Mouse (Mus musculus) kidney, adult 2 months (tissue): ENCODE measurements around the gene Dnttip2. TPM values are rescaled to one million over a fixed set of nuclear protein-coding genes. Genes with fewer than 3 reads are reported as not detected.
"Not testable (repeated sequence)": the region's sequence is repeated elsewhere in the genome, so short reads cannot be mapped to it uniquely, and the experiment has no call there.

Source experiments
- DNase-seq: peaks from one replicate; pipeline ENCODE4 v3.0.0; 2021
- H3K27ac ChIP-seq: fragments of 200-500 bp; 2 replicates; pipeline ENCODE4 v1.5.1; 2012; ENCODE audit warnings: low read depth, low read length, control low read depth, inconsistent platforms; ENCODE audit not compliant: insufficient read depth
- H3K27me3 ChIP-seq: fragments of 200-500 bp; replicated peaks from 2 replicates; pipeline ENCODE4 v1.6.1; 2012; ENCODE audit warnings: mild to moderate bottlenecking, moderate library complexity, low read length, inconsistent platforms; ENCODE audit not compliant: control insufficient read depth, insufficient read depth
- H3K36me3 ChIP-seq: fragments of 200-500 bp; 2 replicates; pipeline ENCODE4 v1.6.1; 2012; ENCODE audit warnings: mild to moderate bottlenecking, moderate library complexity, low read length, inconsistent platforms; ENCODE audit not compliant: control insufficient read depth, insufficient read depth
- H3K4me1 ChIP-seq: fragments of 200-500 bp; 2 replicates; pipeline ENCODE4 v1.6.1; 2011; ENCODE audit warnings: low read length; ENCODE audit not compliant: control insufficient read depth, insufficient read depth
- H3K4me3 ChIP-seq: fragments of 200-500 bp; 2 replicates; pipeline ENCODE4 v1.5.1; 2011; ENCODE audit warnings: mild to moderate bottlenecking, low read depth, low read length, control low read depth; ENCODE audit not compliant: insufficient read depth
- CTCF ChIP-seq: fragments of 200-500 bp; conservative IDR thresholded peaks from 2 replicates; pipeline ENCODE4 v1.5.1; 2011; ENCODE audit warnings: low read depth, mild to moderate bottlenecking, control low read depth, low read length, moderate library complexity, mixed read lengths; ENCODE audit not compliant: insufficient read depth, insufficient read length
- POLR2A ChIP-seq: fragments of 200-500 bp; IDR thresholded peaks from one replicate; pipeline ENCODE4 v1.6.1; 2011; ENCODE audit warnings: low read depth, low read length, control low read depth
- WGBS: fragments of 180-500 bp; shearing (Covaris S2); methylation state at CpG from one replicate; pipeline ENCODE4 v1.1.7; 2018; 5-methylcytosine and 5-hydroxymethylcytosine counted together
- polyA plus RNA-seq: library from polyadenylated mRNA; depleted of rRNA; stranded (reverse); fragments of >200 nt; gene quantifications from 2 replicates; pipeline ENCODE4 v1.2.3, GENCODE M21; 2012

The Dnttip2 gene
- polyA plus RNA-seq, 1 experiment = 7.9 TPM

DNA sequence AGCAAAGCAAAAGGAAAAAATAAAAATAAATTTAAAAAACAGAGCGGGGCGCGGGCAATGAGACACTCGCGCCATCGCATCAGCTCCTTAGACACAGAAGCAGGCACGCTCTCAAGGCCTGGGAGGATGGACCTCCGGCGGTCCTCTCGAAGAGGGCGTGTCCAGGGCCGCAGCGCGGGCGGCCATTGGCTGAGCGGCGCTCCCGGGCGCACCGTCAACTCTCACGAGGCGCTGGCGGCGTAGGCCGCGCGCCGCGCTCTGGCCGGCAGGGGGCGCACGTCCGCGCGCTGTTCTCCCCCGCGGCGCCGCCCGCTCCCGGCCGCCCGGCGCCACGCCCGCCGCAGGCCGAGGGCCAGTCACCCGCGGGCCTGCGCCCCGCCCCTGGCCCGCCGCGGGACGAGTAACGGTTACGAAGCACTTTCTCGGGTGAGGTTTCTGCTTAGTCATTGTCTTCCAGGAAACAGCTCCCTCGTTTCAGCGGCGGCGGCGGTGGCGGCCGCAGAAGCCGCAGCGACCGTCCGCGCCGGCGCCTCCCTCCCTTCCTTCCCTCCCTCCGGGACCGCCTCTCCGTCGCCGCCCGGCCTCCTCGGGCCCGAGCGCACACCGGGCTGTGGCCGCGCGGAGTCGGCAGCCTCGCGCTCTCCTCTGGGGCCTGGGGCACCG is 28.8 kb upstream of the Dnttip2 start, which contains the start of gene Gclm:
Gene Gclm (plus strand): TSS at position 343 of the 663 bp plus-strand sequence.
- WGBS = 4% methylated on average over 88 of the region's 90 CpGs
- Histone ChIP-seq H3K36me3 (no peaks in the 10 kb centered on the region), H3K4me3 (peak within 1 kb of the TSS; percentile 86), H3K4me1 (peaks cover 10% of the 10 kb centered on the region), H3K27me3 (no peaks in the 10 kb centered on the region), H3K27ac (peak within 1 kb of the TSS; percentile 83)
- peak; percentile 96 for DNase-seq
- TF ChIP-seq CTCF (peak; percentile 52), POLR2A (peak; percentile 51)

DNA sequence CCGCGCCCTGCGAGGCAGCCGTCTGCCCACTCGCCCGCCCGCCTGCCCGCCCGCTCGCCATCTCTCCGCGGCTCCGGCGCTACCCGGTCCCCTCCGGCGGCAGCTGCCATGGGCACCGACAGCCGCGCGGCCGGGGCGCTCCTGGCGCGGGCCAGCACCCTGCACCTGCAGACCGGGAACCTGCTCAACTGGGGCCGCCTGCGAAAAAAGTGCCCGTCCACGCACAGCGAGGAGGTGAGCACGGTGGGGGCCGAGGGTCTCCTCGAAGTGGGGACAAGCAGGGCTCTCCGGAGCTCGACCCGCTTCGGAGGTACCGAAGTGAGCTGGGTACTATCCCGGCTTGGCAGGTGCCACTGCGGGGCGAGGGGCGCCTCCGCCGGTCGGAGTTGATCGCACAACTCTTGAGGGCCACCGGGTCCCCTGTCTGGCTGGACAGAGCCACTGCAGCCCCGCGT is 28.3 kb upstream of the Dnttip2 start:
- WGBS = under 1% methylated on average over 47 of the region's 50 CpGs
- no peak for TF ChIP-seq POLR2A
- no peak for TF ChIP-seq CTCF
- no peaks in the 10 kb centered on the region for H3K36me3 ChIP-seq
- H3K4me1 ChIP-seq = peaks cover 10% of the 10 kb centered on the region
- H3K27me3 ChIP-seq = no peaks in the 10 kb centered on the region
- H3K27ac ChIP-seq = peak overlapping the region; percentile 83
- H3K4me3 ChIP-seq = peak overlapping the region; percentile 86
- peak; percentile 60 for DNase-seq

DNA sequence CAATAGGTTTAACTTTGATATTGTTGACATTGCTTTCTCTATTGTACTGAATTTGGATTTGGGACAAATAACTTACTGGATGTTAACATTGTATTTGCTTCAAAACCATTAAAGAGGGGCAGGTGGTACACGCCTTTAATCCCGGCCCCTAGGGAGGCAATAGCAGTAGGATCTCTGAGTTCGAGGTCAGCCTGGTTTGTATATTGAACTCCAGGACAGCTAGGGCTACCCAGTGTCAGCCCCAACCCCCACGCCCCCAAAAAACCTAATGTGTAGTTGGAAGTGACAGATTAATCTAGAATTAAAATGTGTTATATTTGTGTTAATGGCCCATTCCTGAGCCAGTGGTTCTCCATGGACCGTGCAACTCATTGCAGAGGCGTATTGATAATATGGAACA is 27.8 kb upstream of the Dnttip2 start:
- no peaks in the 10 kb centered on the region for H3K27me3 ChIP-seq
- H3K27ac ChIP-seq = peak overlapping the region; percentile 83; the same call in 1 of the 2 replicates
- TF ChIP-seq CTCF = no peak
- TF ChIP-seq POLR2A = no peak
- H3K4me1 ChIP-seq = peaks cover 10% of the 10 kb centered on the region
- peak; percentile 30 for DNase-seq
- peak overlapping the region; percentile 86 for H3K4me3 ChIP-seq
- WGBS = 20% methylated on average over 6 of the region's 6 CpGs
- H3K36me3 ChIP-seq = no peaks in the 10 kb centered on the region

DNA sequence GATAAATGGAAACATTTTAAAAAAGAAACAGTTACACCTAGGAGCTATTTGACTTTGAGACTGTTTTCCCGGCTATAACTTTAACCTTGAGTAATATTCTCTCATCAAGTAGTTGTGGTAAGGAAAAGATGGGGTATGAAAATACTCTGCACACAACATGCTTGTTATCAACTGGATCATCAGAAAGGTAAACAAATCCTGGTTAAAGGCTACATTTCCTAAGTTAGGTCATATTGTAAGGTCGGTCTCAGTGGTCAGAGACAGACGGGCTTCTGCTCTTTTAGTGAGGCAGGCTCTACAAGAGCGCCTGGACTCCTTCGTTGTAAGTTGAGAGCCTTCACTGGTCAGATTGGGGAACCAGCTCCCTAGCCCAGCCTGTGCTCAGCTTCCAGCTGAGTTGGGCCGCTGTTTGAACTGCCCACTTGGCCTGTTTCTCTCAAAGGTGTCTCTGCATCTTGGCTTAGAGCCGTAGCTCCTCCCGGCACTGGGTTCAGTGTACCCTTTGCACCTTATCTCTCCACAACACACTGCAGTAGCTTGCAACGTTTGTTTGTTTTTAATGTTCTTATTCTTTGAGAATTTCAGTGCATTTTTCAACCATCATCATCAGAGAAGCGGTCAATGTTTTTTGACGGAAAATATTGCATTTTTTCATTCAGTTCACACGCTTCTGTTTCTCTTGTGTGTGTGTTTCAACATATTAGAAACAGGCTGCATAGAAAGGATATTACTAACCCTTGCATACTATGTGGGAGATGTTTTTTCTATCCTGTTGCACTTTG is 27.0 kb upstream of the Dnttip2 start:
- H3K4me3 ChIP-seq = peak overlapping the region; percentile 40
- peak overlapping the region; percentile 56 for H3K27ac ChIP-seq
- DNase-seq = peak; percentile 78
- TF ChIP-seq POLR2A = no peak
- H3K36me3 ChIP-seq = no peaks in the 10 kb centered on the region
- H3K27me3 ChIP-seq = no peaks in the 10 kb centered on the region
- 48% methylated on average over 12 of the region's 12 CpGs for WGBS
- peaks cover 11% of the 10 kb centered on the region for H3K4me1 ChIP-seq

DNA sequence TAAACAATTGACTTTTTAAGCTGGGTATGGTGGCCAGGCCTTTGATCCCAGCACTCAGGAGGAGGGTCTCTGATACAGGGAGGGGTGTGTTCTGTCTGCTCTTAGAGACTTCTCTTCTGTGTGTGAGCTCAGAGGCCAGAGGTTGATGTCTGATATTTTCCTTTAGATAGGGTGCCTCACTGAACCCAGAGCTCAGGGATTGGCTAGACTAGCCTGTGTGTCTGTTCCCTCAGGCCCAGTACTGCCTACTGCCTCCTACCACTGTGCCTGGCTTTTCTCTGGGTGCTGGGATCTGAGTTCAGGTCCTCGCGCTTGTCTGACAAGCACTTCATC is 26.5 kb upstream of the Dnttip2 start:
- Histone ChIP-seq H3K27ac (0 out of 2 replicates have a peak overlapping the region, but pooled peaks have one; percentile 1), H3K36me3 (no peaks in the 10 kb centered on the region), H3K4me1 (peaks cover 13% of the 10 kb centered on the region), H3K4me3 (peak overlapping the region; percentile 3; the same call in 1 of the 2 replicates), H3K27me3 (no peaks in the 10 kb centered on the region)
- peak; percentile 32 for DNase-seq
- TF ChIP-seq CTCF (no peak), POLR2A (no peak)
- WGBS = 82% methylated on average over 2 of the region's 2 CpGs

DNA sequence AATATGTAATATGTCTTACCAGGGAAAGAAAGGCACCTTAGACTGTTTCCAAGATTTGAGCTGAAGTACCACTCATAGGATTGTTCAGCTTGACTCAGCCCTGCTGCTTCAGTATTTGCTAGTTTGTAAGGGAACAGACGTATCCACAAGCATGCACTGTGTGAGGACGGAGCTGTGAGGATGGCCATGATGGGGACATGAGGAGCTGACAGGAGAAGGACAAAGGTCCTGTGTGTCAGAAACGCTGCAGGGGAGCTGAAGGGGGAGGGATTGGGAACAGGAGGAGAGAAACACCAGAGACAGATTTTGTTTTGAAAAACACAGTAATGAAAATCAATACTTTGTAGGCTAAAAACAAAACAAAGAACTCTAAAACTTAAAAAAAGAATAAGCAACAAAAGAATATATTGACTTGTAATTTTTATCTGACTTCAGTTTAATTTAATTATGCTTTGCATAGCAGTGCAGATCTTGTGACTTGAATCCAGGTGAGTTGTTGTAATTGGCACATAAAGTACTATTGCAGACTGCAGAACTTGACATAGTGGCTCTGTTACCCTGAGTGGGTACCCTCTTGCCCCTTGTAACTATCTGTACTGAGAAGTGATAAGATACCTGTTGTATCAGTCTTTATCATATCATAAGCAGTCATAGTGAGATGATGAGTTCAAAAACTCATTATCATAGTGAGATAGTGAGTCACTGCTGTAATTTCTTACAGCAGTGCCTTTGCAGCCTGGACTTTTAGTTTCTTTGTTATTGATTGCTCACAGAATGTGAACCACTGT is 21.5 kb upstream of the Dnttip2 start:
- TF ChIP-seq CTCF = no peak
- TF ChIP-seq POLR2A = no peak
- Histone ChIP-seq H3K36me3 (no peaks in the 10 kb centered on the region), H3K27me3 (no peaks in the 10 kb centered on the region), H3K4me3 (no peak overlapping the region), H3K27ac (no peak overlapping the region), H3K4me1 (peaks cover 6% of the 10 kb centered on the region; the same call in 1 of the 2 replicates)
- DNase-seq = peak; percentile 54
- 43% methylated on average over 3 of the region's 3 CpGs for WGBS

DNA sequence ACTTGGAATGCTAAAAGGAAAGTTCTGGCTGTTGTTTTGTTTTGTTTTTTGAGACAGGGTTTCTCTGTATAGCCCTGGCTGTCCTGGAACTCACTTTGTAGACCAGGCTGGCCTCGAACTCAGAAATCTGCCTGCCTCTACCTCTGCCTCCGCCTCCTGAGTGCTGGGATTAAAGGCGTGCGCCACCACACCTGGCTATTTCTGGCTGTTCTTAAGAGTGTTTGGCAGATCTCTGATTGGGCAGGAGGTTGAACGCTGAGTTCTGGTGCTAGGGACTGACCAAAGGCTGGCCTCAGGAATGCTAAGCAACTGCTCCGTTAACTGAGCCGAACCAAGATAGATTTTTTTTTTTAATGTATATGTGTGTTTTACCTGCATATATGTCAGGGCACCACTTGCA is 20.1 kb upstream of the Dnttip2 start:
- 69% methylated on average over 7 of the region's 7 CpGs for whole genome bisulfite sequencing
- not testable (repeated sequence) for H3K36me3 ChIP-seq, H3K4me3 ChIP-seq, H3K27me3 ChIP-seq, DNase-seq, H3K4me1 ChIP-seq, H3K27ac ChIP-seq
